Mouse (Mus musculus) ES-Bruce4 (cell line): ENCODE results near the gene Gda.

Source experiments
- CTCF ChIP-seq: IDR thresholded peaks from one replicate; pipeline ENCODE4 v1.8.1; 2011; ENCODE audit warnings: low read depth, low read length
- POLR2A ChIP-seq: IDR thresholded peaks from one replicate; pipeline ENCODE4 v1.8.1; 2011; ENCODE audit warnings: low read length; ENCODE audit not compliant: insufficient read depth

DNA sequence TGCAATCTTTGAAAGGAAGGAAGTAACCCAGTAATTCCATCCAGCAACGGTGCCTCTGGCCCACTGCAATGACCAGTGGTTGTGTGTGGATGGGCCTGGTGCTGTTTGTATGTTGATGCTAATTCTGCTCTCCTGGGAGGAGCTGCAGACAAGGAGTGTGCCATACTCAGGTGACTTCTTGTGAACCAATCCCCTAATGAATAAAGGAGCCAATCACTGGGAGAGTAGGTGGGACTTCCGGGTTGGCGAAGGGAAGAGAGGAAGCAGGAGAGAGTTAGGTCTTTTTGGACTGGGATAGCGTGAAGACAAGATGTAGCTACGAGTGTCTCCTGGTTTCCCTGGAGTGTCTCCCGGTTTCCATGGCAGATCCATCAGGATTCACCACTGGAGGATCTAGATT, 126.6 kb downstream of the Gda start:
- no peak for TF ChIP-seq CTCF
- TF ChIP-seq POLR2A = no peak
